Mouse (Mus musculus) heart, embryonic 10.5 days (tissue): ENCODE data around the gene Gm20388. TPM values are rescaled to one million over a fixed set of nuclear protein-coding genes. Genes with fewer than 3 reads are reported as not detected.

Experiments
- DNase-seq: peaks from one replicate; pipeline ENCODE4 v3.0.0-alpha.2; 2017; ENCODE audit warnings: low spot score
- H3K27ac ChIP-seq: fragments of 300-500 bp; sonication (generic); 2 replicates; pipeline ENCODE4 v1.5.1; 2016; ENCODE audit warnings: mild to moderate bottlenecking
- H3K27me3 ChIP-seq: fragments of 300-500 bp; sonication (generic); 2 replicates; pipeline ENCODE4 v1.6.1; 2016; ENCODE audit warnings: mild to moderate bottlenecking; ENCODE audit not compliant: poor library complexity, insufficient read depth, severe bottlenecking
- H3K36me3 ChIP-seq: fragments of 300-500 bp; sonication (generic); 2 replicates; pipeline ENCODE4 v1.6.1; 2016; ENCODE audit warnings: mild to moderate bottlenecking, moderate library complexity
- H3K4me1 ChIP-seq: fragments of 300-500 bp; sonication (generic); 2 replicates; pipeline ENCODE4 v1.6.1; 2016; ENCODE audit warnings: mild to moderate bottlenecking
- H3K4me3 ChIP-seq: fragments of 300-500 bp; sonication (generic); 2 replicates; pipeline ENCODE4 v1.5.1; 2016; ENCODE audit warnings: mild to moderate bottlenecking, moderate library complexity
- H3K9me3 ChIP-seq: fragments of 300-500 bp; sonication (generic); 2 replicates; pipeline ENCODE4 v1.6.1; 2016; ENCODE audit warnings: mild to moderate bottlenecking, moderate library complexity
- WGBS: fragments of 180-500 bp; shearing (Covaris S2); methylation state at CpG from one replicate; pipeline ENCODE4 v1.1.7; 2016; 5-methylcytosine and 5-hydroxymethylcytosine counted together
- polyA plus RNA-seq: library from polyadenylated mRNA; unstranded; fragments of >200 nt; fragmentation: Nextera tagmentation; extraction: Ambion mirVana; gene quantifications from 2 replicates; pipeline ENCODE4 v1.2.1, GENCODE M21; 2016

Gm20388 gene
- polyA plus RNA-seq, 1 experiment from 2014 or later: 4.5 TPM

GRCm38 (mm10) chr8:120093103-120093502 is 182.5 kb downstream of the Gm20388 start:
- Histone ChIP-seq H3K36me3 (peaks cover 61% of the 10 kb centered on the region), H3K27me3 (no peaks in the 10 kb centered on the region), H3K27ac (no peak overlapping the region), H3K4me1 (0 out of 2 replicates have a peak, but pooled peaks cover 3% of the 10 kb centered on the region), H3K4me3 (no peak overlapping the region), H3K9me3 (no peaks in the 10 kb centered on the region)
- no peak for DNase-seq
- 94% methylated on average over 3 of the region's 3 CpGs for WGBS

- H3K4me3 ChIP-seq: no peak overlapping the region
- H3K36me3 ChIP-seq: peaks cover 53% of the 10 kb centered on the region
- H3K9me3 ChIP-seq: no peaks in the 10 kb centered on the region
- H3K27me3 ChIP-seq: no peaks in the 10 kb centered on the region
- WGBS: 85% methylated on average over 10 of the region's 10 CpGs
- H3K27ac ChIP-seq: no peak overlapping the region
- DNase-seq: no peak
- H3K4me1 ChIP-seq: peaks cover 6% of the 10 kb centered on the region
Measured at GRCm38 (mm10) chr8:120094801-120095200, 184.2 kb downstream of the Gm20388 start.

GRCm38 (mm10) chr8:120096486-120096885 is 185.8 kb downstream of the Gm20388 start:
- Histone ChIP-seq H3K36me3 (peaks cover 38% of the 10 kb centered on the region), H3K4me1 (peaks cover 17% of the 10 kb centered on the region), H3K27ac (no peak overlapping the region), H3K27me3 (no peaks in the 10 kb centered on the region), H3K4me3 (no peak overlapping the region), H3K9me3 (no peaks in the 10 kb centered on the region)
- no peak for DNase-seq
- 77% methylated on average over 2 of the region's 2 CpGs for WGBS

- no peak for DNase-seq
- peaks cover 46% of the 10 kb centered on the region for H3K4me1 ChIP-seq
- H3K27ac ChIP-seq: peak overlapping the region; percentile 93
- peak overlapping the region; percentile 91 for H3K4me3 ChIP-seq
- no peaks in the 10 kb centered on the region for H3K9me3 ChIP-seq
- 7% methylated on average over 25 of the region's 25 CpGs for WGBS
- no peaks in the 10 kb centered on the region for H3K27me3 ChIP-seq
- 0 out of 2 replicates have a peak, but pooled peaks cover 10% of the 10 kb centered on the region for H3K36me3 ChIP-seq
Measured at GRCm38 (mm10) chr8:120100388-120101067, 189.9 kb downstream of the Gm20388 start.

GRCm38 (mm10) chr8:120101068-120101972 is 190.7 kb downstream of the Gm20388 start, which contains the start of gene Zdhhc7:
TSS of gene Zdhhc7 (minus strand) at chr8:120101482.
- DNase-seq: peak; percentile 92
- Histone ChIP-seq H3K27ac (peak within 1 kb of the TSS; percentile 93), H3K4me1 (peaks cover 54% of the 10 kb centered on the region), H3K9me3 (no peaks in the 10 kb centered on the region), H3K36me3 (0 out of 2 replicates have a peak, but pooled peaks cover 8% of the 10 kb centered on the region), H3K4me3 (peak within 1 kb of the TSS; percentile 91), H3K27me3 (no peaks in the 10 kb centered on the region)
- WGBS: under 1% methylated on average over 88 of the region's 88 CpGs

GRCm38 (mm10) chr8:120103916-120104315 is 193.3 kb downstream of the Gm20388 start:
- no peaks in the 10 kb centered on the region for H3K36me3 ChIP-seq
- H3K9me3 ChIP-seq: no peaks in the 10 kb centered on the region
- DNase-seq: no peak
- WGBS: 86% methylated on average over 9 of the region's 9 CpGs
- H3K27me3 ChIP-seq: no peaks in the 10 kb centered on the region
- no peak overlapping the region for H3K4me3 ChIP-seq
- H3K4me1 ChIP-seq: peaks cover 56% of the 10 kb centered on the region
- no peak overlapping the region for H3K27ac ChIP-seq

GRCm38 (mm10) chr8:120104721-120105272 is 194.2 kb downstream of the Gm20388 start:
- peaks cover 60% of the 10 kb centered on the region for H3K4me1 ChIP-seq
- H3K9me3 ChIP-seq: no peaks in the 10 kb centered on the region
- 49% methylated on average over 9 of the region's 9 CpGs for WGBS
- no peaks in the 10 kb centered on the region for H3K27me3 ChIP-seq
- no peaks in the 10 kb centered on the region for H3K36me3 ChIP-seq
- DNase-seq: no peak
- H3K27ac ChIP-seq: peak overlapping the region; percentile 54; the same call in 1 of the 2 replicates
- no peak overlapping the region for H3K4me3 ChIP-seq

- H3K4me3 ChIP-seq: no peak overlapping the region
- peaks cover 42% of the 10 kb centered on the region for H3K4me1 ChIP-seq
- H3K27ac ChIP-seq: no peak overlapping the region
- H3K36me3 ChIP-seq: no peaks in the 10 kb centered on the region
- DNase-seq: no peak
- 47% methylated on average over 3 of the region's 3 CpGs for WGBS
- H3K9me3 ChIP-seq: no peaks in the 10 kb centered on the region
- H3K27me3 ChIP-seq: no peaks in the 10 kb centered on the region
Measured at GRCm38 (mm10) chr8:120109149-120109548, 198.5 kb downstream of the Gm20388 start.

GRCm38 (mm10) chr8:120110966-120111365 is 200.3 kb downstream of the Gm20388 start:
- Histone ChIP-seq H3K9me3 (no peaks in the 10 kb centered on the region), H3K36me3 (peaks cover 3% of the 10 kb centered on the region; the same call in 1 of the 2 replicates), H3K4me1 (peaks cover 34% of the 10 kb centered on the region), H3K27ac (no peak overlapping the region), H3K27me3 (peaks cover 17% of the 10 kb centered on the region), H3K4me3 (no peak overlapping the region)
- 73% methylated on average over 4 of the region's 4 CpGs for WGBS
- no peak for DNase-seq

- no peak overlapping the region for H3K4me3 ChIP-seq
- peaks cover 33% of the 10 kb centered on the region for H3K4me1 ChIP-seq
- 61% methylated on average over 4 of the region's 4 CpGs for WGBS
- no peak overlapping the region for H3K27ac ChIP-seq
- no peaks in the 10 kb centered on the region for H3K9me3 ChIP-seq
- peaks cover 21% of the 10 kb centered on the region for H3K27me3 ChIP-seq
- no peak for DNase-seq
- H3K36me3 ChIP-seq: peaks cover 4% of the 10 kb centered on the region; the same call in 1 of the 2 replicates
Measured at GRCm38 (mm10) chr8:120111382-120111781, 200.7 kb downstream of the Gm20388 start.

GRCm38 (mm10) chr8:120112535-120112934 is 201.9 kb downstream of the Gm20388 start:
- Histone ChIP-seq H3K4me3 (no peak overlapping the region), H3K9me3 (no peaks in the 10 kb centered on the region), H3K36me3 (peaks cover 8% of the 10 kb centered on the region; the same call in 1 of the 2 replicates), H3K4me1 (peaks cover 33% of the 10 kb centered on the region), H3K27me3 (peaks cover 31% of the 10 kb centered on the region), H3K27ac (no peak overlapping the region)
- 74% methylated on average over 5 of the region's 5 CpGs for WGBS
- DNase-seq: no peak

- peaks cover 8% of the 10 kb centered on the region; the same call in 1 of the 2 replicates for H3K36me3 ChIP-seq
- H3K4me3 ChIP-seq: peak overlapping the region; percentile 86
- DNase-seq: no peak
- 6% methylated on average over 10 of the region's 10 CpGs for WGBS
- H3K27ac ChIP-seq: peak overlapping the region; percentile 88
- no peaks in the 10 kb centered on the region for H3K9me3 ChIP-seq
- peaks cover 35% of the 10 kb centered on the region for H3K27me3 ChIP-seq
- peaks cover 36% of the 10 kb centered on the region for H3K4me1 ChIP-seq
Measured at GRCm38 (mm10) chr8:120113306-120113705, 202.7 kb downstream of the Gm20388 start.
